Mouse (Mus musculus) stomach, postnatal 0 days (tissue): ENCODE results near the gene Gfra1.

Experiments used
- CTCF ChIP-seq: IDR thresholded peaks from 2 replicates; pipeline ENCODE4 v1.5.1; 2016; ENCODE audit warnings: antibody characterized with exemption, low read depth, mild to moderate bottlenecking, moderate library complexity
- EP300 ChIP-seq: optimal IDR thresholded peaks from 2 replicates; pipeline ENCODE3; 2016; ENCODE audit warnings: antibody characterized with exemption

- no peak for TF ChIP-seq CTCF
- no peak for TF ChIP-seq EP300
Measured at GRCm38 (mm10) chr19:58254172-58254571, 201.5 kb downstream of the Gfra1 start.
